Mouse (Mus musculus): ENCODE results near the gene Olfr314. TPM values are rescaled to one million over a fixed set of nuclear protein-coding genes. Genes with fewer than 3 reads are reported as not detected.
"Not testable (repeated sequence)": the region's sequence is repeated elsewhere in the genome, so short reads cannot be mapped to it uniquely, and the experiment has no call there.

The Olfr314 gene
- polyA plus RNA-seq (2015; fragmentation: Nextera tagmentation; extraction: Ambion mirVana) = not detected in 2 replicates

GRCm38 (mm10) chr11:58782480-58783089 is at the start of gene Olfr314:
TSS of gene Olfr314 (plus strand) at chr11:58782952.
- WGBS = 68% methylated on average over 6 of the region's 6 CpGs
- no peaks in the 10 kb centered on the region for H3K36me3 ChIP-seq
- H3K4me1 ChIP-seq (replicated peaks) = no peaks in the 10 kb centered on the region
- H3K4me3 ChIP-seq (replicated peaks) = no peak within 1 kb of the TSS
- no peak within 1 kb of the TSS for H3K27ac ChIP-seq
- ATAC-seq = no peak
- H3K4me2 ChIP-seq (replicated peaks) = no peak within 1 kb of the TSS
- H3K9ac ChIP-seq = no peak within 1 kb of the TSS
- no peaks in the 10 kb centered on the region for H3K27me3 ChIP-seq (replicated peaks)
- H3K9me3 ChIP-seq = no peaks in the 10 kb centered on the region

- WGBS = 49% methylated on average over 3 of the region's 3 CpGs
- Histone ChIP-seq H3K27me3 (replicated peaks) (no peaks in the 10 kb centered on the region), H3K9ac (no peak overlapping the region), H3K36me3 (no peaks in the 10 kb centered on the region), H3K9me3 (no peaks in the 10 kb centered on the region), H3K4me3 (replicated peaks) (no peak overlapping the region), H3K27ac (no peak overlapping the region), H3K4me1 (replicated peaks) (no peaks in the 10 kb centered on the region), H3K4me2 (replicated peaks) (no peak overlapping the region)
- no peak for ATAC-seq
Measured at GRCm38 (mm10) chr11:58733372-58733771, 49.4 kb upstream of the Olfr314 start.

DNA sequence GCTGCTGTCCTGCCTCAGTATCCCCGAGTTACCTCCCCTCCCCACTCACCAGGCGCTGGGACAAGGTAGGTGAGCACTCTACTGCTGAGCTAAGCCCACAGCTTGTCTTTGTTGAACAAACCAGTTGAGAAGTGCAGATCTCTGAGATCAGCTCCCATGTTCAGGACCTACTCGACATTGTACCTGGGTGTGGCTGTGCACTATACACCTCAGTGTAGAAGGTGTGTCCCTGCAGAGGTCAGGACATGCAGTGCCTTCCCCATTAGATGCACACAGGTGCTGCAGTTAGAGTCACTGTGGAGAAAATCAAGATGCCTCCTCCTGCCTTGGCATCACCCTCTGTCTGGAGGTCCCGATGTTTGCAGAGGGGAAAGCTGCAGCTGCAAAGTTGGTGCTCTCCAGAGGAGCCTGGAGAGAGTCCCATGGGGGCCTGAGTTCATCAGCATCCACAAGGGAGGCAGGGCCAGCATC is 43.9 kb upstream of the Olfr314 start, which contains the start of gene Olfr317:
Olfr317 (minus strand) TSS at position 421 of the 471 bp plus-strand sequence.
- H3K4me2 ChIP-seq (replicated peaks) = no peak within 1 kb of the TSS
- no peaks in the 10 kb centered on the region for H3K4me1 ChIP-seq (replicated peaks)
- H3K9ac ChIP-seq = no peak within 1 kb of the TSS
- no peak for ATAC-seq
- 71% methylated on average over 4 of the region's 4 CpGs for WGBS
- no peaks in the 10 kb centered on the region for H3K36me3 ChIP-seq
- no peaks in the 10 kb centered on the region for H3K27me3 ChIP-seq (replicated peaks)
- no peak within 1 kb of the TSS for H3K27ac ChIP-seq
- H3K9me3 ChIP-seq = no peaks in the 10 kb centered on the region
- H3K4me3 ChIP-seq (replicated peaks) = no peak within 1 kb of the TSS

GRCm38 (mm10) chr11:58751096-58751495 is 31.7 kb upstream of the Olfr314 start:
- not testable (repeated sequence) for H3K4me3 ChIP-seq (replicated peaks); H3K4me1 ChIP-seq (replicated peaks); H3K36me3 ChIP-seq; H3K4me2 ChIP-seq (replicated peaks); H3K27me3 ChIP-seq (replicated peaks); H3K9ac ChIP-seq; H3K9me3 ChIP-seq; H3K27ac ChIP-seq; ATAC-seq
- whole genome bisulfite sequencing = 73% methylated on average over 18 of the region's 18 CpGs

DNA sequence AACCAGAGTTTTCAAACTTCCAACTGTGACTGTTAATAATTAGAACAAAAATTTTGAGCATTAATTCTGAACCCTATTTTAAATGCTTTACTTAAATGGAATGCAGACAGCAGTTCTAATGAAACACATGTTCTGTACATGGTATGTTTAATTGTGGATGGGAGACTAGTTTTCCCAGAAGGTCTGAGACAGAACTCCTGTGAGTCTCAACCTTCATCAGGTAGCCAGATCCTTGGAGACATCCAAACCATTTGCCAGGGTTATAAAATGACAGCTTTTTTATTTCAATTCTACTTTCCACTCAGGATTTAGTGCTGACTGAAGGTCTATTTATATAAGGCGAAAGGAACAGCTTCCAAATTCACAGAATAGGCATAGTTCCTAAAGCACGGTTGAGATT is 30.3 kb upstream of the Olfr314 start, which contains the start of gene Olfr316:
Olfr316 (plus strand) TSS at position 301 of the 400 bp plus-strand sequence.
- Histone ChIP-seq H3K36me3 (no peaks in the 10 kb centered on the region), H3K4me2 (replicated peaks) (no peak within 1 kb of the TSS), H3K27me3 (replicated peaks) (no peaks in the 10 kb centered on the region), H3K4me1 (replicated peaks) (no peaks in the 10 kb centered on the region), H3K9me3 (no peaks in the 10 kb centered on the region), H3K9ac (no peak within 1 kb of the TSS), H3K27ac (no peak within 1 kb of the TSS), H3K4me3 (replicated peaks) (no peak within 1 kb of the TSS)
- 79% methylated on average over 2 of the region's 2 CpGs for WGBS
- ATAC-seq = no peak

- Histone ChIP-seq H3K27ac (no peak within 1 kb of the TSS), H3K4me2 (replicated peaks) (no peak within 1 kb of the TSS), H3K27me3 (replicated peaks) (no peaks in the 10 kb centered on the region), H3K36me3 (no peaks in the 10 kb centered on the region), H3K4me1 (replicated peaks) (no peaks in the 10 kb centered on the region), H3K9me3 (no peaks in the 10 kb centered on the region), H3K4me3 (replicated peaks) (no peak within 1 kb of the TSS), H3K9ac (no peak within 1 kb of the TSS)
- ATAC-seq = no peak
Measured at GRCm38 (mm10) chr11:58772888-58773287, 9.9 kb upstream of the Olfr314 start, which contains the start of gene Olfr315. TSS of gene Olfr315 (plus strand) at chr11:58773188.

DNA sequence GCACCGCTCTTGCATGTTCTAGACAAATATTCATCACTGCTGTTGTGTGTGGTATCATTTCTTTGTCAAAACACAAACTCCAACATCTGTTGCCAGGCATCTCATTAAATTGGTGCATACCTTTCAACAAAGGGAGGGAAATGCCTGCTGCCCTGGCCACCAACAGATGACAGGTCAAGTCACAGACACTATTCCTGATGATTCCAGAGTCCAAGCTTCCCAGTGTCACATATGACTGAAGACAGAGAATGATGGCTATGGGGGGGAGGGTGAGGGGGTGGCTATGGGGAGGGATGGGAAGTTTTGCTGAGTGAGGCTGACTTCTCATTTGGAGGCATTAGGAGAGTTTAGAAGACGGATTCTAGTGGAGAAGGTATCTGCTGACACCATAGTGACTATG is 1.4 kb downstream of the Olfr314 start:
- Histone ChIP-seq H3K9ac (no peak overlapping the region), H3K9me3 (no peaks in the 10 kb centered on the region), H3K27ac (no peak overlapping the region), H3K4me3 (replicated peaks) (no peak overlapping the region), H3K4me1 (replicated peaks) (no peaks in the 10 kb centered on the region), H3K36me3 (no peaks in the 10 kb centered on the region), H3K27me3 (replicated peaks) (no peaks in the 10 kb centered on the region), H3K4me2 (replicated peaks) (no peak overlapping the region)
- no peak for ATAC-seq
- WGBS = 81% methylated on average over 2 of the region's 2 CpGs

DNA sequence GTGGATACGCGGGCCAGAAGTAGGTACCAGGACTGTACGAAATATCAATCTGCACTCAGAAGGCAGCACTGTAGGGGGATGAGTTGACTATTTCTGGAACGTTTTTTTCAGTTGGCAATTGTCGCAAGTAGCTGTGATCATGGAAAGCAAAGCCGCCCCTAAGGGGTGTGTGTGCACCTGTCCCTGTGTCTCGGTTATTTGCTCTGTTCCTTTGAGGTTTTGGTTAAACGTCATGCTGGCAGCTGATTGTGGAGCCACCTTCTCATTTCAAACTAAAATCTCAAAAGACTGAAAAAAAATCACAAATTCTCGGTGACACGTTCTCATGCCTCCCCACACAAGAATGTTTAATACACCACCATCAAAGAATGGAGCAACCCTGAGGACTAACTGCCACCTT is 4.9 kb downstream of the Olfr314 start:
- Histone ChIP-seq H3K9ac (no peak overlapping the region), H3K4me1 (replicated peaks) (no peaks in the 10 kb centered on the region), H3K27ac (no peak overlapping the region), H3K4me2 (replicated peaks) (no peak overlapping the region), H3K4me3 (replicated peaks) (no peak overlapping the region), H3K27me3 (replicated peaks) (no peaks in the 10 kb centered on the region), H3K9me3 (no peaks in the 10 kb centered on the region), H3K36me3 (no peaks in the 10 kb centered on the region)
- ATAC-seq = no peak
- 91% methylated on average over 10 of the region's 10 CpGs for WGBS

DNA sequence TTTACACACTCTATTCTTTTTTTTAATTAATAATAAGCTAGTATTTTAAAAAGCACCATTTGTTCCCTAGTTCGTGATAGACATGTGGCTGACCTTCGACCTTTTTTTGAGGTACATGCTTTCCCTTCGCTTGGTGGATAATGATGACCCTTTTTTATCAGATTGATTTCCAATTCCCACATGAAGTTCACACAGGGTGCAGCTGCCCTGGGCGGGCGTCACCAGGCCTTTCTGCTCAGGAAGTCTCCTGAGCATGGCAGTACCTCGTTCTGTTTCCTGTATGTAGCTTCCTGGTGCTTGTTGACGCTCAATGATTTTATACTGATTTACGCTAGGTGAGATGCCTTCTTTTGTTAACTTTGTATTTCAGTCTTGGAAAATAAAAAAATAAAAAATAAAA is 5.6 kb downstream of the Olfr314 start:
- Histone ChIP-seq H3K4me3 (replicated peaks) (no peak overlapping the region), H3K9me3 (no peaks in the 10 kb centered on the region), H3K4me2 (replicated peaks) (no peak overlapping the region), H3K36me3 (no peaks in the 10 kb centered on the region), H3K27me3 (replicated peaks) (no peaks in the 10 kb centered on the region), H3K4me1 (replicated peaks) (no peaks in the 10 kb centered on the region), H3K9ac (no peak overlapping the region), H3K27ac (no peak overlapping the region)
- no peak for ATAC-seq
- 83% methylated on average over 8 of the region's 8 CpGs for WGBS

GRCm38 (mm10) chr11:58789532-58789931 is 6.8 kb downstream of the Olfr314 start:
- no peaks in the 10 kb centered on the region for H3K27me3 ChIP-seq (replicated peaks)
- no peak for ATAC-seq
- H3K36me3 ChIP-seq = no peaks in the 10 kb centered on the region
- H3K9me3 ChIP-seq = no peaks in the 10 kb centered on the region
- no peaks in the 10 kb centered on the region for H3K4me1 ChIP-seq (replicated peaks)
- no peak overlapping the region for H3K4me3 ChIP-seq (replicated peaks)
- no peak overlapping the region for H3K9ac ChIP-seq
- H3K4me2 ChIP-seq (replicated peaks) = no peak overlapping the region
- no peak overlapping the region for H3K27ac ChIP-seq
- WGBS = 30% methylated on average over 3 of the region's 3 CpGs

GRCm38 (mm10) chr11:58790053-58790452 is 7.3 kb downstream of the Olfr314 start:
- no peaks in the 10 kb centered on the region for H3K36me3 ChIP-seq

GRCm38 (mm10) chr11:58790646-58791045 is 7.9 kb downstream of the Olfr314 start:
- Histone ChIP-seq H3K4me2 (replicated peaks) (no peak overlapping the region), H3K9ac (no peak overlapping the region), H3K9me3 (no peaks in the 10 kb centered on the region), H3K4me1 (replicated peaks) (no peaks in the 10 kb centered on the region), H3K36me3 (no peaks in the 10 kb centered on the region), H3K27me3 (replicated peaks) (no peaks in the 10 kb centered on the region), H3K4me3 (replicated peaks) (no peak overlapping the region), H3K27ac (no peak overlapping the region)
- no peak for ATAC-seq
- WGBS = 79% methylated on average over 6 of the region's 6 CpGs

More at GRCm38 (mm10) chr11:58790053-58790452, 7.3 kb downstream of the Olfr314 start:
- H3K9me3 ChIP-seq = no peaks in the 10 kb centered on the region
- H3K4me1 ChIP-seq (replicated peaks) = no peaks in the 10 kb centered on the region
- H3K27ac ChIP-seq = no peak overlapping the region
- no peak overlapping the region for H3K9ac ChIP-seq
- H3K27me3 ChIP-seq (replicated peaks) = no peaks in the 10 kb centered on the region
- no peak overlapping the region for H3K4me3 ChIP-seq (replicated peaks)
- no peak for ATAC-seq
- WGBS = 38% methylated on average over 2 of the region's 2 CpGs
- H3K4me2 ChIP-seq (replicated peaks) = no peak overlapping the region

GRCm38 (mm10) chr11:58795856-58796255 is 13.1 kb downstream of the Olfr314 start:
- H3K4me2 ChIP-seq (replicated peaks) = no peak overlapping the region
- WGBS = 78% methylated on average over 2 of the region's 2 CpGs
- no peak overlapping the region for H3K9ac ChIP-seq
- H3K4me3 ChIP-seq (replicated peaks) = no peak overlapping the region
- H3K4me1 ChIP-seq (replicated peaks) = no peaks in the 10 kb centered on the region
- no peaks in the 10 kb centered on the region for H3K9me3 ChIP-seq
- no peaks in the 10 kb centered on the region for H3K27me3 ChIP-seq (replicated peaks)
- ATAC-seq = no peak
- H3K27ac ChIP-seq = no peak overlapping the region
- no peaks in the 10 kb centered on the region for H3K36me3 ChIP-seq

All from intestine, embryonic 15.5 days (tissue).